Mouse (Mus musculus): ENCODE data around the gene Nt5m. TPM values are rescaled to one million over a fixed set of nuclear protein-coding genes. Genes with fewer than 3 reads are reported as not detected.

Nt5m gene
- polyA plus RNA-seq (2014; fragmentation: Nextera tagmentation; extraction: Ambion mirVana): 37.1 and 41.0 TPM in 2 replicates

DNA sequence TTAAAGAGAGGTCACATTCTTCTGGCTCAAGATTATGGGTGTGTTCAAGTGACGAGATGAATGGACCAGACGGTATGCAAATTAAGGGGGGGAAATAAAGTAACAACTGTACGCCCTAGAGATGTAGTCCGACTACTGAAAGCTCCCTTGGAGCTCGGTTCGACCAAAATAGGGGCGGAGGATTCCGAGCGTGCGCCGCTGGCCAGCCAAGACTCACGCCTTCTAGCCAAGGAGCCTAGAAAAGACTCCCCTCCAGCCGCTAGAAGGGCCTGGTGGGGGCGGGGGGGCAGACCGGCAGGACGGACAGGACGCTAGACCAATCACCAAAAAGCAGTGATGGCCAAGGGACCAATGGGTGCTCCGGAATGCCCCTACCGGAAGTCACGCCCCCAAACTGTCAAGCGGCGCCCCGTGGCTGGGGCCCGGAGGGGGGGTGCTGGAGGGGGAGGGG lies at the start of gene Nt5m:
Nt5m (plus strand) TSS at position 440 of the 451 bp plus-strand sequence.
- Histone ChIP-seq H3K4me1 (ENCODE audit: control insufficient read depth, insufficient read depth, low read length) (no peaks in the 10 kb centered on the region), H3K36me3 (replicated peaks; ENCODE audit: control insufficient read depth, insufficient read depth, low read depth, low read length) (no peaks in the 10 kb centered on the region), H3K27me3 (ENCODE audit: control insufficient read depth, insufficient read depth, low read length) (no peaks in the 10 kb centered on the region), H3K9me3 (replicated peaks; ENCODE audit: control insufficient read depth, low read length) (no peaks in the 10 kb centered on the region), H3K27ac (replicated peaks; ENCODE audit: low read depth, low read length) (peak within 1 kb of the TSS; percentile 92), H3K4me2 (ENCODE audit: low read depth, low read length) (peak within 1 kb of the TSS; percentile 64), H3K4me3 (ENCODE audit: low read depth, low read length) (peak within 1 kb of the TSS; percentile 84), H3K9ac (replicated peaks; ENCODE audit: low read length) (peak within 1 kb of the TSS; percentile 93)
- DNase-seq (ENCODE audit: low spot score): peak; percentile 96
- under 1% methylated on average over 24 of the region's 24 CpGs for WGBS
- peak; percentile 94 for ATAC-seq (replicated peaks; ENCODE audit: insufficient number of reproducible peaks, low FRiP score, low TSS enrichment, low read depth)

DNA sequence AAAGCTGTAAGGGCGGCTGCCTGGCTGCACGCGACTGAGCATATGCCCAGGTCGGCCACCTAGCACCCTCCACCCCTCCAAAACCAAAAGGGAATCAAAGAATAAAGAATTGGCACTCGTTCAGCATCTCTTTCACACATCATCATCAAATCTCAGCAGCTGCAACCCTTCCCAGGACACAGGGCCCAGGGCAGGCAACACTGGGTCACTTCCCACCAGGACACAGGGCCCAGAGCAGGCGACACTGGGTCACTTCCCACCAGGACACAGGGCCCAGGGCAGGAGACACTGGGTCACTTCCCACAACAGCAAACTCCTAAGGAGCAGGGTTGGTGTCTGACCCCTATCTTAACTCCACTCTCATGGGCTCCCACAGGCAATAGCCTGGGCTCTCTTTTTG lies 45.9 kb upstream of the Nt5m start:
- H3K4me2 ChIP-seq (ENCODE audit: low read depth, low read length): no peak overlapping the region
- no peak for DNase-seq (ENCODE audit: low spot score)
- no peak overlapping the region for H3K9ac ChIP-seq (replicated peaks; ENCODE audit: low read length)
- 91% methylated on average over 6 of the region's 6 CpGs for WGBS
- no peaks in the 10 kb centered on the region for H3K4me1 ChIP-seq (ENCODE audit: control insufficient read depth, insufficient read depth, low read length)
- no peak overlapping the region for H3K4me3 ChIP-seq (ENCODE audit: low read depth, low read length)
- H3K36me3 ChIP-seq (replicated peaks; ENCODE audit: control insufficient read depth, insufficient read depth, low read depth, low read length): peaks cover 10% of the 10 kb centered on the region
- no peak overlapping the region for H3K27ac ChIP-seq (replicated peaks; ENCODE audit: low read depth, low read length)
- no peaks in the 10 kb centered on the region for H3K9me3 ChIP-seq (replicated peaks; ENCODE audit: control insufficient read depth, low read length)
- ATAC-seq (replicated peaks; ENCODE audit: insufficient number of reproducible peaks, low FRiP score, low TSS enrichment, low read depth): no peak
- no peaks in the 10 kb centered on the region for H3K27me3 ChIP-seq (ENCODE audit: control insufficient read depth, insufficient read depth, low read length)

DNA sequence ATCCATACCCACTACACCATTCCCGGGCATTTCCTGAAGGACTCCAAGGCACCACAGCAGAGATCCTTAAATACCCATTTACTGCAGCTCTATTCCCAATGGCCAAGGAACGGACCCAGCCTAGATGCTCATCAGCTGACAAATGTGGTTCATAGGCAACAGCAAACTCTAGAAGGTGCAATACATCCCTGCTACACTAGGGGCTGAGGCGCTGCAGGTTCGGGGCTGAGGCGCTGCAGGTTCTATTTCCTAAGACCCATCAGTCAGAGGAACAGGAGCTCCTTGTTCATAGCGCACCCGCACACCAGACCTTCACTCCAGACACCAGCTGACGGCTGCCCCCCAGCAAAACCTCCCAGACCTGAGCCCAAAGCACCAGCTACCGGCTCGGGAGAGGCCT lies 38.8 kb upstream of the Nt5m start:
- DNase-seq (ENCODE audit: low spot score) (no peak), ATAC-seq (replicated peaks; ENCODE audit: insufficient number of reproducible peaks, low FRiP score, low TSS enrichment, low read depth) (no peak)
- 93% methylated on average over 10 of the region's 10 CpGs for WGBS

GRCm38 (mm10) chr11:59801881-59802280 lies 37.4 kb upstream of the Nt5m start:
- ATAC-seq (replicated peaks; ENCODE audit: insufficient number of reproducible peaks, low FRiP score, low TSS enrichment, low read depth) (no peak), DNase-seq (ENCODE audit: low spot score) (no peak)
- Histone ChIP-seq H3K9ac (replicated peaks; ENCODE audit: low read length) (no peak overlapping the region), H3K4me2 (ENCODE audit: low read depth, low read length) (no peak overlapping the region), H3K4me3 (ENCODE audit: low read depth, low read length) (no peak overlapping the region), H3K9me3 (replicated peaks; ENCODE audit: control insufficient read depth, low read length) (no peaks in the 10 kb centered on the region), H3K4me1 (ENCODE audit: control insufficient read depth, insufficient read depth, low read length) (no peaks in the 10 kb centered on the region), H3K36me3 (replicated peaks; ENCODE audit: control insufficient read depth, insufficient read depth, low read depth, low read length) (peaks cover 20% of the 10 kb centered on the region), H3K27me3 (ENCODE audit: control insufficient read depth, insufficient read depth, low read length) (no peaks in the 10 kb centered on the region), H3K27ac (replicated peaks; ENCODE audit: low read depth, low read length) (no peak overlapping the region)
- 96% methylated on average over 8 of the region's 8 CpGs for WGBS

More for the DNA sequence above, 38.8 kb upstream of the Nt5m start:
- Histone ChIP-seq H3K9me3 (replicated peaks; ENCODE audit: control insufficient read depth, low read length) (no peaks in the 10 kb centered on the region), H3K4me3 (ENCODE audit: low read depth, low read length) (no peak overlapping the region), H3K36me3 (replicated peaks; ENCODE audit: control insufficient read depth, insufficient read depth, low read depth, low read length) (peaks cover 20% of the 10 kb centered on the region), H3K9ac (replicated peaks; ENCODE audit: low read length) (no peak overlapping the region), H3K4me1 (ENCODE audit: control insufficient read depth, insufficient read depth, low read length) (no peaks in the 10 kb centered on the region), H3K27me3 (ENCODE audit: control insufficient read depth, insufficient read depth, low read length) (no peaks in the 10 kb centered on the region), H3K4me2 (ENCODE audit: low read depth, low read length) (no peak overlapping the region), H3K27ac (replicated peaks; ENCODE audit: low read depth, low read length) (no peak overlapping the region)

DNA sequence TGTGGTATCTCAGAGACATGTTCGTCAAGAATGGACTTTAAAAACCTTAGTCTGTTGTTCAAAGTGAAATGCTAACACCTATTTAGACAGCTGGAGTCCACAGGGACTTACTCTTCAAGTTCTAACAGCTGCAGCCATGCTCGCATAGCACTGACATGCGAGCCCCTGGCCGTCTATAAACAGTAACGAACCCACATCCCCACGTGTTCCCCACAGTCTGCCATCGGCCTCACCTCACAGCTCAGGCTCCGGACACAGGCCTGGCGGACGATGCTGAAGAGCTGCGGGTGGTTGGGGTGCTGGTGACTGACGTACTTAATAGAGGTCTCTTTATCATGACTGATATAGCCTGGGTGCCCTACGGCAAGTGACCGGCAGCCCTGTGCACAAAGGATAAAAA lies 35.7 kb upstream of the Nt5m start:
- Histone ChIP-seq H3K27ac (replicated peaks; ENCODE audit: low read depth, low read length) (no peak overlapping the region), H3K9ac (replicated peaks; ENCODE audit: low read length) (no peak overlapping the region), H3K9me3 (replicated peaks; ENCODE audit: control insufficient read depth, low read length) (no peaks in the 10 kb centered on the region), H3K4me1 (ENCODE audit: control insufficient read depth, insufficient read depth, low read length) (0 out of 2 replicates have a peak, but pooled peaks cover 2% of the 10 kb centered on the region), H3K4me2 (ENCODE audit: low read depth, low read length) (no peak overlapping the region), H3K36me3 (replicated peaks; ENCODE audit: control insufficient read depth, insufficient read depth, low read depth, low read length) (peaks cover 16% of the 10 kb centered on the region), H3K27me3 (ENCODE audit: control insufficient read depth, insufficient read depth, low read length) (no peaks in the 10 kb centered on the region), H3K4me3 (ENCODE audit: low read depth, low read length) (no peak overlapping the region)
- no peak for ATAC-seq (replicated peaks; ENCODE audit: insufficient number of reproducible peaks, low FRiP score, low TSS enrichment, low read depth)
- DNase-seq (ENCODE audit: low spot score): no peak
- WGBS: 82% methylated on average over 14 of the region's 14 CpGs

- DNase-seq (ENCODE audit: low spot score) (no peak), ATAC-seq (replicated peaks; ENCODE audit: insufficient number of reproducible peaks, low FRiP score, low TSS enrichment, low read depth) (no peak)
- H3K4me2 ChIP-seq (ENCODE audit: low read depth, low read length): no peak overlapping the region
- H3K27me3 ChIP-seq (ENCODE audit: control insufficient read depth, insufficient read depth, low read length): no peaks in the 10 kb centered on the region
- 0 out of 2 replicates have a peak, but pooled peaks cover 3% of the 10 kb centered on the region for H3K4me1 ChIP-seq (ENCODE audit: control insufficient read depth, insufficient read depth, low read length)
- no peak overlapping the region for H3K9ac ChIP-seq (replicated peaks; ENCODE audit: low read length)
- peaks cover 16% of the 10 kb centered on the region for H3K36me3 ChIP-seq (replicated peaks; ENCODE audit: control insufficient read depth, insufficient read depth, low read depth, low read length)
- no peaks in the 10 kb centered on the region for H3K9me3 ChIP-seq (replicated peaks; ENCODE audit: control insufficient read depth, low read length)
- 88% methylated on average over 22 of the region's 22 CpGs for WGBS
- no peak overlapping the region for H3K4me3 ChIP-seq (ENCODE audit: low read depth, low read length)
- H3K27ac ChIP-seq (replicated peaks; ENCODE audit: low read depth, low read length): no peak overlapping the region
Measured at GRCm38 (mm10) chr11:59804409-59805110, 34.7 kb upstream of the Nt5m start.

DNA sequence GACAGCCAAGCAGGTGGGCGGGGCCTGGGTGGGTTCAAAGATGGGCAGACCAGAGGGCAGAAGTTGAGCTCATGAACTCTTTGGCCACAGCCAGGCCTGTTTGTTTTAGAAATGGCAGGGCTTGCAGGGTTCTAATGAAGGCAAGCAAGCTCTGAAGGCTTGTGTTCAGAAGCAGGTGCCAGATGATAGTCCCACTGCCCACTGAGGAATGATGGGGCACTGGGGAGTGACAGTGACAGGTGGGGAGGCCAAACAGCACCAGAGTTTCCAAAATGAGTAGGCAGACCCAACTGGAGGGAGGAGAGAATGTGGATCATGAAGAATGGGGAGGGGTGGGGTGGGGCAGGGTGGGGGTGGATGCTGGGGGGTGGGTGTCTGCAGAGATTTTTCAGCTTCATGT lies 34.0 kb upstream of the Nt5m start:
- Histone ChIP-seq H3K4me1 (ENCODE audit: control insufficient read depth, insufficient read depth, low read length) (0 out of 2 replicates have a peak, but pooled peaks cover 3% of the 10 kb centered on the region), H3K27me3 (ENCODE audit: control insufficient read depth, insufficient read depth, low read length) (no peaks in the 10 kb centered on the region), H3K9me3 (replicated peaks; ENCODE audit: control insufficient read depth, low read length) (no peaks in the 10 kb centered on the region), H3K36me3 (replicated peaks; ENCODE audit: control insufficient read depth, insufficient read depth, low read depth, low read length) (peaks cover 12% of the 10 kb centered on the region), H3K27ac (replicated peaks; ENCODE audit: low read depth, low read length) (no peak overlapping the region), H3K4me3 (ENCODE audit: low read depth, low read length) (no peak overlapping the region), H3K4me2 (ENCODE audit: low read depth, low read length) (no peak overlapping the region), H3K9ac (replicated peaks; ENCODE audit: low read length) (no peak overlapping the region)
- DNase-seq (ENCODE audit: low spot score) (no peak), ATAC-seq (replicated peaks; ENCODE audit: insufficient number of reproducible peaks, low FRiP score, low TSS enrichment, low read depth) (no peak)
- 100% methylated on average over 1 of the region's 1 CpGs for WGBS

- no peak overlapping the region for H3K27ac ChIP-seq (replicated peaks; ENCODE audit: low read depth, low read length)
- H3K4me1 ChIP-seq (ENCODE audit: control insufficient read depth, insufficient read depth, low read length): 0 out of 2 replicates have a peak, but pooled peaks cover 3% of the 10 kb centered on the region
- no peak for ATAC-seq (replicated peaks; ENCODE audit: insufficient number of reproducible peaks, low FRiP score, low TSS enrichment, low read depth)
- H3K9ac ChIP-seq (replicated peaks; ENCODE audit: low read length): no peak overlapping the region
- H3K36me3 ChIP-seq (replicated peaks; ENCODE audit: control insufficient read depth, insufficient read depth, low read depth, low read length): peaks cover 11% of the 10 kb centered on the region
- WGBS: 95% methylated on average over 2 of the region's 2 CpGs
- no peaks in the 10 kb centered on the region for H3K27me3 ChIP-seq (ENCODE audit: control insufficient read depth, insufficient read depth, low read length)
- H3K4me3 ChIP-seq (ENCODE audit: low read depth, low read length): no peak overlapping the region
- DNase-seq (ENCODE audit: low spot score): no peak
- no peak overlapping the region for H3K4me2 ChIP-seq (ENCODE audit: low read depth, low read length)
- H3K9me3 ChIP-seq (replicated peaks; ENCODE audit: control insufficient read depth, low read length): no peaks in the 10 kb centered on the region
Measured at GRCm38 (mm10) chr11:59805656-59806055, 33.6 kb upstream of the Nt5m start.

Measured in embryonic facial prominence, embryonic 11.5 days (tissue).